Mouse (Mus musculus) heart, embryonic 11.5 days (tissue): ENCODE data around the gene Jph2. TPM values are rescaled to one million over a fixed set of nuclear protein-coding genes. Genes with fewer than 3 reads are reported as not detected.

Experiments
- ATAC-seq: fragments of 200-750 bp; cut with Nextera tagmentation; replicated peaks from 2 replicates; pipeline ENCODE4 v1.8.0; 2017; ENCODE audit warnings: moderate library complexity; ENCODE audit not compliant: insufficient number of reproducible peaks, low FRiP score, low TSS enrichment
- H3K27ac ChIP-seq: fragments of 300-500 bp; sonication (generic); 2 replicates; pipeline ENCODE4 v1.5.1; 2014; ENCODE audit warnings: mild to moderate bottlenecking, low read depth, low read length
- H3K27me3 ChIP-seq: fragments of 300-500 bp; sonication (generic); 2 replicates; pipeline ENCODE4 v1.6.1; 2014; ENCODE audit warnings: mild to moderate bottlenecking, low read length, mixed read lengths; ENCODE audit not compliant: control insufficient read depth, insufficient read depth
- H3K36me3 ChIP-seq: fragments of 300-500 bp; sonication (generic); 2 replicates; pipeline ENCODE4 v1.6.1; 2014; ENCODE audit warnings: mild to moderate bottlenecking, low read length, moderate library complexity, mixed read lengths; ENCODE audit not compliant: control insufficient read depth, insufficient read depth
- H3K4me1 ChIP-seq: fragments of 300-500 bp; sonication (generic); 2 replicates; pipeline ENCODE4 v1.6.1; 2014; ENCODE audit warnings: low read length; ENCODE audit not compliant: control insufficient read depth, insufficient read depth
- H3K4me2 ChIP-seq: fragments of 300-500 bp; sonication (generic); 2 replicates; pipeline ENCODE4 v1.6.1; 2014; ENCODE audit warnings: mild to moderate bottlenecking, moderate library complexity
- H3K4me3 ChIP-seq: fragments of 300-500 bp; sonication (generic); 2 replicates; pipeline ENCODE4 v1.5.1; 2014; ENCODE audit warnings: low read depth, low read length
- H3K9ac ChIP-seq: fragments of 300-500 bp; sonication (generic); 2 replicates; pipeline ENCODE4 v1.6.1; 2014; ENCODE audit warnings: mild to moderate bottlenecking, low read depth, low read length, moderate library complexity
- H3K9me3 ChIP-seq: fragments of 300-500 bp; sonication (generic); replicated peaks from 2 replicates; pipeline ENCODE4 v1.6.1; 2016; ENCODE audit warnings: low read length; ENCODE audit not compliant: control insufficient read depth
- WGBS: fragments of 180-500 bp; shearing (Covaris S2); extraction: QIAGEN DNeasy Blood & Tissue Kit; methylation state at CpG from one replicate; pipeline ENCODE4 v1.1.7; 2014; ENCODE audit not compliant: insufficient replicate concordance; 5-methylcytosine and 5-hydroxymethylcytosine counted together
- polyA plus RNA-seq: library from polyadenylated mRNA; unstranded; fragments of >200 nt; fragmentation: Nextera tagmentation; extraction: Ambion mirVana; gene quantifications from 2 replicates; pipeline ENCODE4 v1.2.1, GENCODE M21; 2014

Gene Jph2
- polyA plus RNA-seq, 1 experiment from 2014 or later: 19.5 TPM

DNA sequence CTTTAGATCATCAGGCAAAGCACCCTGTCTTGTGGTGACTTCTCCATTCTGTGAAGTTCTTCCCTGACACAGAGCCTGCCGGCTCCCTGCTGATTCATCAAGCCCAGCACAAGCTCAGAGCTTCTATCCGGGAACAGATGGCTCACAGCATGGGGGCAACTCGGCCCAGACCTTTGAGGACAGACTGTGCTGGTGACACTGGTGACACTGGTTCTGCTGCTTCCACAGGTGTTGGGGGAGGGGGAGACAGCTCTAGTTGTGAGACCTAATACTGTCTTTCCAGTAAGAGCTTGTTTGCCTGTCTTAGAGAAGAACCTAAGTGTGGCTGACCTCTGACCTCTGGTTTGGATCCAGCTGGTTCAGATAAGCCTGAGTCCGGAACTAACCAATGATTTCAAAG lies 36.2 kb upstream of the Jph2 start:
- no peak for ATAC-seq
- H3K27ac ChIP-seq: no peak overlapping the region
- H3K9ac ChIP-seq: no peak overlapping the region
- H3K4me3 ChIP-seq: no peak overlapping the region
- peaks cover 18% of the 10 kb centered on the region for H3K27me3 ChIP-seq
- no peak overlapping the region for H3K4me2 ChIP-seq
- WGBS: 13% methylated on average over 4 of the region's 4 CpGs
- no peaks in the 10 kb centered on the region for H3K36me3 ChIP-seq
- H3K9me3 ChIP-seq: no peaks in the 10 kb centered on the region
- H3K4me1 ChIP-seq: peaks cover 7% of the 10 kb centered on the region; the same call in 1 of the 2 replicates

DNA sequence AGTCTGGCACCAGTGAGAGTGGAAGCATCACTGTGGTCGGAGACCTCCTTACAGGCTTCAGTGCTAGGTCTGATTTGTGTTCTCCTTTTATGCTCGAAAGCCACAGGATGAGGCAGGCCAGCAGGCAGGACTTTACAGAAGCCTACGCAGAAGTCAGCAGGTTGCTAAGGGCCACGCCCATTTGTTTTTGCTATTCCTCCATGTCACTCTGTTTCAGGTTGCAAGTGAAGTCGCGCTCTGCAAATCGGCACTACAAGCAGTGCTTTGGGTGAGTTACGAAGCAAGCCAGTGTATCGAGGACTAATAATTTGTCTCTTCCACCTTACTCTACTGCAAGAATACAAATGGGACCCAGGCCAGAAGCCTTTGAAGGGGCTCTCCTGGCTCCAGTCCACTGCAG lies 33.5 kb upstream of the Jph2 start:
- Histone ChIP-seq H3K9me3 (no peaks in the 10 kb centered on the region), H3K27ac (no peak overlapping the region), H3K4me1 (no peaks in the 10 kb centered on the region), H3K4me3 (no peak overlapping the region), H3K36me3 (no peaks in the 10 kb centered on the region), H3K9ac (no peak overlapping the region), H3K4me2 (no peak overlapping the region), H3K27me3 (no peaks in the 10 kb centered on the region)
- 80% methylated on average over 9 of the region's 9 CpGs for WGBS
- no peak for ATAC-seq

DNA sequence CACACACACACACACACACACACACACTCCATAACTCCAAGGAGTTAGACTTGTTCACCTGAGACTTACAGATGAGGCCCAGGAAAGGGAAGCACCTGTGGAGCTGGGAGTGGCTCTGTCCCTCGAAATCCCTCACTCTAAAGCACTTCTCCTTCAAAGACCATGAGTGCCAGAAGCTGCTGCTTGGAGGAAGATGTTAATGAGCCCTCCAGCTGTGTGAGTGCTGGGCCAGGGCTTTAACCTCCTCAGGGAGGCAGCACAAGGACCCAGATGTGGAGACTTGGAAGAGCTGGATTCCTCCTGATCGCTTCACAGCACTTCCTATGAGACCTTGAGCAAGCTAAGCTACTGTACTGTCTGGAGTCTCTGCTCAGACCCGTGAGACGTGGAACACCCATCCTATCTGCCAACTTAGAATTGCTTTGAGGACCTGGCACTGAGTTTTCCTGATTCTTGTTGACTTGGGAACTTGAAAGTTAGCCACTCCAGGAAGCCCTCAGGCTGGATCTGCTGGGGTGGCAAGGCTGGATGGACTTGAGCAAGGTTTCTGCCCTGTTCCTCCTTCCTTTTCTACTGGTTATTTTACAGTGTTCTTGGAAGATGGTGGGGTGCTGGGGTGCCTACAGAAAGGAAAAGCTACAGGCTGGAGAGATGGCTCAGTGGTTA lies 30.7 kb upstream of the Jph2 start:
- no peaks in the 10 kb centered on the region for H3K27me3 ChIP-seq
- no peak overlapping the region for H3K4me2 ChIP-seq
- no peaks in the 10 kb centered on the region for H3K9me3 ChIP-seq
- H3K36me3 ChIP-seq: no peaks in the 10 kb centered on the region
- no peak overlapping the region for H3K27ac ChIP-seq
- WGBS: 29% methylated on average over 4 of the region's 4 CpGs
- no peaks in the 10 kb centered on the region for H3K4me1 ChIP-seq
- H3K9ac ChIP-seq: no peak overlapping the region
- H3K4me3 ChIP-seq: no peak overlapping the region
- ATAC-seq: no peak

DNA sequence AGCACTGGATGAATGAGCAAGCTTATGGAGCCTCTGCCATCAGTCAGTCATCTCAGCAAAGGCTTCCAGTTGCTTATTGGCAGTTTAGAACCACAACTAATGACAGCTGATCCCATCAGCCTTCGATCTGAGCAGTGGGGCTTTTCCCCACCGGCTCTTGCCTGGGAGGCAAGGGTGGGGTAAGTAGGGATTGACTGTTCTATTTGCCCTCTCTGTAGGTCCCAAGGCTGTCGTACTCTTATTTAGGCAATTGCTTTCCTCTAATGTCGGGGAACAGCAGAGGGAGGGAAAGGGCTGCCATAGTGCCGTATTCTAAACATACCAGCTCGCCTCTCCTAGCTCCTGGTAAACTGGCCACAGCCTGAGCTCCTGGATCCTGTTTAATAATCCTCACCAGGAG lies 26.8 kb upstream of the Jph2 start, which contains the start of gene Oser1:
Gene Oser1, minus strand, starts transcription at position 101 of the 400 bp plus-strand sequence.
- H3K27ac ChIP-seq: no peak within 1 kb of the TSS
- H3K9me3 ChIP-seq: no peaks in the 10 kb centered on the region
- H3K4me2 ChIP-seq: no peak within 1 kb of the TSS
- no peaks in the 10 kb centered on the region for H3K36me3 ChIP-seq
- WGBS: 73% methylated on average over 6 of the region's 6 CpGs
- no peaks in the 10 kb centered on the region for H3K27me3 ChIP-seq
- no peak for ATAC-seq
- H3K4me1 ChIP-seq: peaks cover 5% of the 10 kb centered on the region
- no peak within 1 kb of the TSS for H3K4me3 ChIP-seq
- no peak within 1 kb of the TSS for H3K9ac ChIP-seq

DNA sequence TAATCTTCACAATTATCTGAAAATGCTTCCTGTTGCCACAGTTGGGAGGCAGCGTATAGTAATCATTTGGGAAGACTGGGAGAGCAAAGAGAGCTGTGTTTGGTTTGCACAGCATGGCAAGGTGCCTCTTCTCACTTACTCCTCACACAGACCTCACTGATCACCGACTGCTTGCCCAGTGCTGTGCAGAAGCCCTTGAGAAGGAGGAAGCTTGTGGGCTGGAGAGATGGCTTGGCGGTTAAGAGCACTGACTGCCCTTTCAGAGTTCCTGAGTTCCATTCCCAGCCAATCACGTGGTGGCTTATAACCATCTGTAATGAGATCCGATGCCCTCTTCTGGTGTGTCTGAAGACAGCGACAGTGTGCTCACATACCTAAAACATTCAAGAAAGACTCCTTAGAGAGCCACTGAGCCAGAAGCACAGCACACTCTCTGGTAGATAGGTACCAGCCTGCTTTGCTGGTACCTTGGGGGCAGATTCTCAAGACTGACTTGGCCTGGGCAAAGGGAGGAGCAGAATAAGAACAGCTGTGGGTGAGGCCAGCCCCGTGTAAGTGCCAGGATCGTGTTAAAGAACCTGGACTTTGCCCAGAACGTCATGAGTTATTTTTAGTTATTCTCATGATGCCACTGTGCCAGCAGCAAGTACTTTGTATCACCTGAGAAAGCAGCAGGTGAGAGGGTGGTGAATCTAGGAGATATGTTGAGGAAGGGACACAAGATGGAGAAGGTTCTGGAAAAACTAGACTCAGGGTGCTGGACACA lies 25.3 kb upstream of the Jph2 start:
- H3K27me3 ChIP-seq: no peaks in the 10 kb centered on the region
- no peak for ATAC-seq

DNA sequence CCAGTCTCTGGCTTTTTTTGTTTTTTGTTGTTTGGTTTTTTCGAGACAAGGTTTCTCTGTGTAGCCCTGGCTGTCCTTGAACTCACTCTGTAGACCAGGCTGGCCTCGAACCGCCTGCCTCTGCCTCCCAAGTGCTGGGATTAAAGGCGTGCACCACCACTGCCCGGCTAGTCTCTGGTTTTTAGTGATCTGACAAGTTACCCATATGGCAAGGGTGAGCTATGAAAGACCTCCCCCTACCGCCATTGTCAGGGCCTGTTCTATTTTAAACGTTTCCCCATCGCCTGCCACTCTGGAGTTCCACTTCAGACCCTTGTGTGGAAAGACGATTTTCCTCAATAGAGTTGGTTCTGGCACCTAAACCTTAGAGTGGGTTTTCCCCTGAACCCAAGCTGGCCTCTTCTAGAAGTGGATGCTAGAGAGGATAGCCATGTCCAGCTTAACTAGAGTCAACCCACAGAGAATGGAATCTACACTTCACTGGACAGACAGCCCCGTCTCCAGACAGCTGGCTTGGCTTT lies 22.6 kb upstream of the Jph2 start:
- Histone ChIP-seq H3K4me3 (peak overlapping the region; percentile 97), H3K9ac (peak overlapping the region; percentile 83), H3K4me2 (peak overlapping the region; percentile 65), H3K9me3 (no peaks in the 10 kb centered on the region), H3K36me3 (no peaks in the 10 kb centered on the region), H3K27ac (peak overlapping the region; percentile 70; the same call in 1 of the 2 replicates), H3K4me1 (peaks cover 13% of the 10 kb centered on the region), H3K27me3 (no peaks in the 10 kb centered on the region)
- 23% methylated on average over 10 of the region's 10 CpGs for WGBS
- no peak for ATAC-seq

More for the DNA sequence above, 25.3 kb upstream of the Jph2 start:
- H3K36me3 ChIP-seq: no peaks in the 10 kb centered on the region
- no peak overlapping the region for H3K9ac ChIP-seq
- H3K4me2 ChIP-seq: no peak overlapping the region
- WGBS: 78% methylated on average over 9 of the region's 9 CpGs
- H3K27ac ChIP-seq: no peak overlapping the region
- H3K9me3 ChIP-seq: no peaks in the 10 kb centered on the region
- H3K4me3 ChIP-seq: no peak overlapping the region
- peaks cover 8% of the 10 kb centered on the region for H3K4me1 ChIP-seq

DNA sequence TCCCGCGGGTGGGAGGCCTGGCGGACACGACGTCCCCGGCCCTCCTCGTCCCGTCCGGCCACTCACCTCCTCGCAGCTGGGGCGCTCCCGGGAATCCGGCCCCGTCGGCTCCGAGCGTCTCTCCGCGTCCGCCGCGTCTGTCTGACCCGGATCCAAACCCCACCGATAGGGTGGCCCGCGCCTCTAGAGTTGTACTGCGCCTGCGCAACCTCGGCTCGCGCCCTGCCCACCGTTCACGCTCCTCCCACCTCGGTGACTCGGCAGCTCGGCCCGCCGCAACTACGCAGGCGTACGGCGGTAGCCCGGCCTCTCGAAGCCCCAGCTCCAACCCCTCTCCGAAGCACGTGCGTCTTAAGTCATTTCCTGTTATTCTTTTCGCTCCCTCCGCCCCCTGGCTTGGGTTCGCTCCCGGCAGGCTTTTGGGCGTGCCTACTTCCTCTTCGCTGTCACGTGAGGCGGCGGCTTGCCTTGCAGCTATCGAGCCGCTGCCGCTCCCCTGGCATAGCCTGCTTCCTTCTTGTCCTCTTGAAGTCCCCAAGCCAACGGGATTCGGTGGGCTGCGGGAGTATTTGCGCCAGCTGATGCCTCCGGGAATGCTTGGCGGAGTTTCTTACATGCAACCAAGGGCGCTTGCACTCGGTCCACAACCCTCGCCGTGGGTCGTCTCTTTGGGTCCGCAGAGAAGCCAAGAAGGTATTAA lies 21.7 kb upstream of the Jph2 start:
- ATAC-seq: peak; percentile 99
- H3K4me1 ChIP-seq: peaks cover 13% of the 10 kb centered on the region
- H3K27me3 ChIP-seq: no peaks in the 10 kb centered on the region
- peak overlapping the region; percentile 94 for H3K9ac ChIP-seq
- H3K4me2 ChIP-seq: peak overlapping the region; percentile 79
- no peaks in the 10 kb centered on the region for H3K9me3 ChIP-seq
- no peaks in the 10 kb centered on the region for H3K36me3 ChIP-seq
- WGBS: under 1% methylated on average over 63 of the region's 71 CpGs
- peak overlapping the region; percentile 97 for H3K4me3 ChIP-seq
- peak overlapping the region; percentile 89 for H3K27ac ChIP-seq

DNA sequence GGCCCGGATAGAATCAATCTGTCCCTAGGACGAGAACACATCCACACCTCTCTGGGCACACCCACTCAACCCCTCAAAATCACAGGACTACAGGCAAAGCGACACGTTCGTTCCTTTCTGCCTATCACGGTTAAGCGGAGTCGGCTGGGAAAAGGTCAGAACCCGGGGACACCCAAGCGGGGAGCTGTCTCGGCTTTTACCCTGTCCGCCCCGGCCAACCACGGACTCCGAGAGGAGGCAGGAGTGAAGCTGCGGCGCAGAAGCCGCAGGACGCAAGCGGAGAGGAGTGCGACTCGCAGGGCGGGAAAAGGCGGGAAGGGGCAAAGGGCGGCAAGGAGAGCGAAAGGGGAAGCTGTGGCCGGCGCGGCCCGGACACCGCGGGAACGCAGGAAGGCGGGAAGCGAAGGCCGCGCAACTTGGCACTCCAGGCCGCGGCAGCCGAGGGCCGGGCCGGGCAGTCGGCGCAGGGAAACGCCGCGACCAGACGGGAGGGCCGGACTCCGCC lies 21.1 kb upstream of the Jph2 start:
- Histone ChIP-seq H3K36me3 (no peaks in the 10 kb centered on the region), H3K27ac (peak overlapping the region; percentile 89), H3K27me3 (no peaks in the 10 kb centered on the region), H3K4me3 (peak overlapping the region; percentile 97), H3K4me2 (peak overlapping the region; percentile 79), H3K9me3 (no peaks in the 10 kb centered on the region), H3K9ac (peak overlapping the region; percentile 94), H3K4me1 (peaks cover 13% of the 10 kb centered on the region)
- 0% methylated on average over 48 of the region's 50 CpGs for WGBS
- peak; percentile 54 for ATAC-seq
